In genomic region chr8:99414483-99414921, GRCm38 (mm10) we compare ENCODE assay signal across 9 mouse cellular contexts. TPM values are rescaled to one million over a fixed set of nuclear protein-coding genes. Genes with fewer than 3 reads are reported as not detected.
DNase-seq lines count a peak whose midpoint lies in the region; ATAC-seq and TF ChIP-seq lines count a peak whose summit lies in the region.
"Had no signal": no experiment of that assay in that cellular context is flagged by ENCODE, and none has a peak within 500 bp of the region (broad histone marks: within the 10 kb centered on the region; RNA-seq: fewer than 3 reads in every experiment).

No protein-coding gene starts in this region.

- TF ChIP-seq CTCF in brain, embryonic 14.5 days (IDR thresholded peaks at IDR 0.05; ENCODE audit: borderline replicate concordance, extremely low read depth, insufficient read depth, insufficient read length) = no peak

- no peak for DNase-seq in heart, adult 9 months (ENCODE audit: low spot score in 2 of 2)
- DNase-seq in brain, embryonic 14.5 days (ENCODE audit: low read depth) = peak; percentile 90
- no peak for DNase-seq in forebrain, embryonic 10.5 days (ENCODE audit: extremely low spot score, low spot score)
- no peak for DNase-seq in kidney, adult 8-10 months
- DNase-seq in kidney, postnatal 25 days = no peak

- no peaks in the 10 kb centered on the region for H3K36me3 ChIP-seq in heart, embryonic 11.5 days (ENCODE audit: control insufficient read depth, insufficient read depth, low read length)
- H3K36me3 ChIP-seq in forebrain, embryonic 10.5 days (replicated peaks) = no peaks in the 10 kb centered on the region
- no peaks in the 10 kb centered on the region for H3K36me3 ChIP-seq in limb, embryonic 15.5 days

- peaks cover 49% of the 10 kb centered on the region for H3K27me3 ChIP-seq in heart, embryonic 11.5 days (ENCODE audit: control insufficient read depth, insufficient read depth, low read length)
- peaks cover 77% of the 10 kb centered on the region for H3K27me3 ChIP-seq in forebrain, embryonic 10.5 days (ENCODE audit: poor library complexity, severe bottlenecking)
- H3K27me3 ChIP-seq in limb, embryonic 15.5 days = peaks cover 57% of the 10 kb centered on the region

- no peak for TF ChIP-seq POLR2A in brain, embryonic 14.5 days (IDR thresholded peaks at IDR 0.05; ENCODE audit: borderline replicate concordance, extremely low read depth, insufficient read depth, insufficient read length, poor library complexity, severe bottlenecking)

- peak overlapping the region; percentile 0; the same call in 1 of the 2 replicates for H3K4me3 ChIP-seq in heart, embryonic 11.5 days (ENCODE audit: low read depth, low read length)
- H3K4me3 ChIP-seq in forebrain, embryonic 10.5 days = peak overlapping the region; percentile 62
- H3K4me3 ChIP-seq in limb, embryonic 15.5 days = peak overlapping the region; percentile 43; the same call in 1 of the 2 replicates

- no peak overlapping the region for H3K27ac ChIP-seq in heart, embryonic 11.5 days (ENCODE audit: low read depth, low read length)
- no peak overlapping the region for H3K27ac ChIP-seq in forebrain, embryonic 10.5 days
- H3K27ac ChIP-seq in limb, embryonic 15.5 days = no peak overlapping the region
- H3K27ac ChIP-seq: kidney, postnatal 0 days had no signal

- no peaks in the 10 kb centered on the region for H3K4me1 ChIP-seq in heart, embryonic 11.5 days (ENCODE audit: control insufficient read depth, insufficient read depth, low read length)
- H3K4me1 ChIP-seq in forebrain, embryonic 10.5 days = peaks cover 41% of the 10 kb centered on the region
- H3K4me1 ChIP-seq in limb, embryonic 15.5 days = peaks cover 21% of the 10 kb centered on the region

- H3K4me2 ChIP-seq in heart, embryonic 11.5 days = peak overlapping the region; percentile 93
- H3K4me2 ChIP-seq in limb, embryonic 15.5 days = peak overlapping the region; percentile 85; the same call in 1 of the 2 replicates

- no peak overlapping the region for H3K9ac ChIP-seq in heart, embryonic 11.5 days (ENCODE audit: low read depth, low read length)
- no peak overlapping the region for H3K9ac ChIP-seq in limb, embryonic 15.5 days

- 8% methylated on average over 9 of the region's 9 CpGs for WGBS in heart, embryonic 11.5 days (ENCODE audit: insufficient replicate concordance)
- 4% methylated on average over 9 of the region's 9 CpGs for WGBS in forebrain, embryonic 10.5 days
- WGBS in limb, embryonic 15.5 days = 4% methylated on average over 9 of the region's 9 CpGs

- ATAC-seq in heart, embryonic 11.5 days (replicated peaks; ENCODE audit: insufficient number of reproducible peaks, low FRiP score, low TSS enrichment) = no peak
- ATAC-seq in limb, embryonic 15.5 days (ENCODE audit: insufficient number of reproducible peaks, low FRiP score, low TSS enrichment, low read depth) = no peak
- ATAC-seq in megakaryocyte-erythroid progenitor cell, adult 5-6 weeks (replicated peaks; ENCODE audit: low FRiP score, low TSS enrichment, poor library complexity, severe bottlenecking) = no peak

- no peaks in the 10 kb centered on the region for H3K9me3 ChIP-seq in heart, embryonic 11.5 days (replicated peaks; ENCODE audit: control insufficient read depth, low read length)
- no peaks in the 10 kb centered on the region for H3K9me3 ChIP-seq in forebrain, embryonic 10.5 days
- H3K9me3 ChIP-seq in limb, embryonic 15.5 days = no peaks in the 10 kb centered on the region

RNA-seq across cellular contexts. Expression of gene Cdh8, which starts 1.8 kb away (rescaled TPM):
- polyA plus RNA-seq in heart, embryonic 11.5 days (2014; fragmentation: Nextera tagmentation; extraction: Ambion mirVana) = 0.90 and 0.94 TPM in 2 replicates
- polyA plus RNA-seq in brain, embryonic 14.5 days (2012; rRNA removed) = 31.7 and 46.3 TPM in 2 replicates
- polyA plus RNA-seq in forebrain, embryonic 10.5 days (2016; fragmentation: Nextera tagmentation; extraction: Ambion mirVana) = 3.7 and 3.9 TPM in 2 replicates
- 1.5 and 2.1 TPM in 2 replicates for polyA plus RNA-seq in limb, embryonic 15.5 days (2015; fragmentation: Nextera tagmentation; extraction: Ambion mirVana)
- total RNA-seq in megakaryocyte-erythroid progenitor cell, adult 5-6 weeks (2014; fragmentation: Nextera tagmentation) = not detected in 2 replicates
- total RNA-seq in megakaryocyte-erythroid progenitor cell, adult 5-6 weeks (2017) = not detected in 2 replicates

Comparison
In these comparisons a context has a peak if more than half of its experiments do, and no peak if none do; other contexts are left out.
1. H3K4me3 ChIP-seq: peak in every context shown above with its lines; median percentile 62 in forebrain, embryonic 10.5 days; 43 in limb, embryonic 15.5 days; 0 in heart, embryonic 11.5 days.